Mouse (Mus musculus): Measurements from ENCODE around the gene Armh1.

Armh1 gene

DNA sequence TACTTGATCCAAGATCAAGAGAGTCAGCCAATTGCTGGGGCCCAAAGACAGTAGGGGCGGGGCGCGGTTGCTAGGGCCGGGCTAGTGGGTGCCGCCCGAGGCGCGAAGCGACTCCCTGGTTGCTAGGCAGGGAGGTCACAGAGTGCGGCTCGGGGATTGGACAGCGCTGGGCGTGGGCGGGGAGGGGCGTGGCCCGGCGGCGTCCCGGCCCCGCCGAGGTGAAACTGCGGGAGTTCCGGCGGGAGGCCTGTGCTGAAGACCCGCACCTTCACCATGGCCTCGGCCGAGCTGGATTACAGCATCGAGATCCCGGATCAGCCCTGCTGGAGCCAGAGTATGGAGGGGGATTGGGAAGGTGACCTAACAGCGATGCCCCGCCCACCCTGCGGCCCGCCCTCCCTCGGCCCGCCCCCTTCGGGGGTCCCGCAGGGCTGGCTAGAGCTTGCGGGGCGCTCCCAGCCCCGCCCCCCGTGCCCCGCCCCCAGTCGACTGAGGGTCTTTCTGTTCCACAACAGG lies at the start of gene Armh1, which contains the start of gene Tmem53:
Gene Armh1, minus strand, starts transcription at position 325 of the 516 bp plus-strand sequence.
Gene Tmem53, plus strand, starts transcription at position 151 of the 516 bp plus-strand sequence.
- DNase-seq (ENCODE audit: low spot score): peak; percentile 84

DNA sequence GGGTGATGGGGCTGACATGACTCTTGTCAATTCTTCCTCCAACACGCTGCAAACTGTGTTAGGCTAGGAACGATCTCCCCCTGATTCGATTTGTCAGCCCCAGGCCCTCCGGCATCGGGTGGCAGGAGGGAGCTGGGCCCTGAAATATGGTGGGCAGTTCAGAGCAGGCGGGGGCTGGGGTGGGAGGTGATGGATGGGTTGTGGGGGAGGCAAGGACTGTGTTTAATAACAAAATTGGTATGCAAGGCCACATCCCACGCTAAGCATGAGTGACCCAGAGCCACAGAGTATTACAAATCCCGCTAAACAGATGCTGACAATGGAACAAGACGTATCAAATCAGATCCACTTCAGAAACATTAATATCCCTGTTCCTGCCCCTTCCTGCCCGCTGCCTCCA lies 48.0 kb upstream of the Armh1 start:
- DNase-seq (ENCODE audit: low spot score): no peak

DNA sequence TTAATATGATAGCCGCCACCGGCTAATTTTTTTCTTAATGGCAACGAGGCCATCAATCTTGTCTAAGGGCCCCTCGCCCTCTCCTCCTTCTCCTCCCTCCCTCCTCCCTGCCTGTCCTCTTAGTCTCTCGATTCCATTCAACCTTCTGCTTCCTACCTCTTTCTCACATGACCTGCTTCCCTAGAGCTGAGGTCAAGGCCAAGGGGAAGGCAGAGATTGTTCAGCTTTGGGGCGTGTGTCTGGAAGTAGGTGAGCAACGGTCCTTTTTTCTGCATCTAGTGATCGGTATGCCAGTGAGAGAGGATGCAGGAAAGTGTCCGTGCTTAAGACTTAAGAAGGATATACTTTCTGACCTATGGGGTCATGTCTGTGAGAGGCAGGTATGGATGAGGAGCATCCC lies 45.9 kb upstream of the Armh1 start:
- no peak for DNase-seq (ENCODE audit: low spot score)

- no peak for DNase-seq (ENCODE audit: low spot score)
These were observed 45.1 kb upstream of the Armh1 start for GRCm38 (mm10) chr4:117296849-117297593.

DNA sequence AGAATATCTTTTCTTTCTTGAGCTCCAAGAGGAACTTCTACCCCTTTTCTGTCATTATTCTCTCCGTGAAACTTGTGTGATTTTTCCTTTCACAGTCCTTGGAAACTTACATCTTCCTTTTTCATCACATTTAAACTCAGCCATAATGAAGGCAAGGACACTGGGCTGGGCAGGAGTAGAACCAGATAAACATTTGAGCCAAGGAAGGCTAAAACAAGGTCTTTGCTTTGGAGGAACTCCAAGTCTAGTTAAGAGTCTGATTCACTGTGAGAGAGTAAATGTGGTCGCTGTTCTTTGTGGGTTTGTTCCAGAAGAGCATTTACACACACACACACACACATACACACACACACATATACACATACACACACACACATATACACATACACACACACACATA lies 39.8 kb upstream of the Armh1 start:
- no peak for DNase-seq (ENCODE audit: low spot score)

GRCm38 (mm10) chr4:117288927-117289801 lies 37.2 kb upstream of the Armh1 start:
- peak; percentile 50 for DNase-seq (ENCODE audit: low spot score)

DNA sequence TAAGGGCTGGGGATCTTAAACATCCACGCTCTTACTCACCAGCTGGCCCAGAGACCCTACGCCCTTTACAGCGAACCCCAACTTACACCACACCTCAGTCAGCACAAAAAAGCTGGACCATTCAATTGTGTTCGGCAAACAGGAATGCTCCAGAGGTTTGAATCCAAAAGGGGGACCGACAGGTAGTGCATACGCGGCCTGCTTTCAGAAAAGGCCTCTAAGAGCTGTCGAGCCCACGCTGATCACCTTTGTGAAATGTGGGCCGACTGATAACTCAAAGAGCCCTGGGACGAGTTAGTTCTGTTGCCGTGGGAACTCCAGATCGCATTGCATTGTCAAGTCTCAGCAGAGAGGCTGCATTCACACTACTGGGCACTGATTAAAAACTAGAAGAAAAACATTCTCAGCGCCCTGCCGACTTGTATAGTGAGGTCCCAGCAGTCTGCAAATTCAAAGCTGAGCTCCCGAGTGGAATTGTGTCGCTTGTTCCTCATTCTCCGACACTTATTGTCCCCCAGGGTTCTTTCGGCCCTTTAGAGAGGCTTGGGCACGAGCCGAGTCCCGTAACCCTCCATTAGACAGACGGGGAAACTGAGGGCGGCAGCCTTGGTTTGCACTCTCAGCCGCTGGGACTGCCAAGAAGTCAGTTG lies 36.5 kb upstream of the Armh1 start:
- DNase-seq (ENCODE audit: low spot score): no peak

GRCm38 (mm10) chr4:117284363-117284762 lies 32.4 kb upstream of the Armh1 start:
- no peak for DNase-seq (ENCODE audit: low spot score)

GRCm38 (mm10) chr4:117283271-117284191 lies 31.6 kb upstream of the Armh1 start:
- DNase-seq (ENCODE audit: low spot score): no peak

DNA sequence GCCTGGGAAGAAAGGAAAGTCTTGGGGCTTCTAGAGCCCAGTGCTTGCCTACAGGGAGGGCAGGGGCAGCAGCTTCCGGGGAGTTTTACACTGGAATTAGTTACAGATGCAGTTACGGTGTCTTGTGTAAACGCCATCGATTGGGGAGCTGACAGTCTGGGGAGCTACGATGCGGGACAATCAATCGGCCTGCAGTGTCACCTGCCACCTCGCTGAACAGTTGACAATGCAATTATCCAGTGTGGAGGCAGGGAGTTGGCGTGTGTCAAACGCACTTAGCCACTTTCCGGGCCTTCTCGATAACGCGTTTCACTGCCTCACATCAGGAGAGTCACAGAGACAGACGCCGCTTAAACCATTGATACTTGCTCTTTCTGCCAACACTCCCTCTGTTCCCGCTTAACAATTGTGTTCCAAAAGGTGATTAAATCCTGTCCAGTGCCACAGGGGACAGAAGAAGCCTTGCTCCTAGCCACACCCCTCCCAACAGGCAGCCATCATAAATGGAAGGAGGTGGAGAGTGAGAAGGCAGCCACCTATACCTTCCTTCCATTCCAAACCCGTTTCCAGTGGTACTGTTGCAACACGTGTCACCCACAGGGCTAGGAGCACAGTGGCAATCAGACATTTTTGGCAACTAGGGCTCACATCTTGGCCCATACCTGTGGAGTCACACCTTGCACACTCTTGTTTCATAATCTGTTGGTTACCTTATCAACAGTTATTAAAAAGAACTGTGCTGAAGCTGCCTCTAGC lies 29.3 kb upstream of the Armh1 start:
- no peak for DNase-seq (ENCODE audit: low spot score)

GRCm38 (mm10) chr4:117280397-117280930 lies 28.5 kb upstream of the Armh1 start:
- DNase-seq (ENCODE audit: low spot score): no peak

GRCm38 (mm10) chr4:117279253-117279642 lies 27.3 kb upstream of the Armh1 start:
- DNase-seq (ENCODE audit: low spot score): no peak

- no peak for DNase-seq (ENCODE audit: low spot score)
These were observed 26.7 kb upstream of the Armh1 start for GRCm38 (mm10) chr4:117278381-117279252.

GRCm38 (mm10) chr4:117277687-117278086 lies 25.8 kb upstream of the Armh1 start:
- no peak for DNase-seq (ENCODE audit: low spot score)

- no peak for DNase-seq (ENCODE audit: low spot score)
These were observed 25.1 kb upstream of the Armh1 start for GRCm38 (mm10) chr4:117277021-117277420.

DNA sequence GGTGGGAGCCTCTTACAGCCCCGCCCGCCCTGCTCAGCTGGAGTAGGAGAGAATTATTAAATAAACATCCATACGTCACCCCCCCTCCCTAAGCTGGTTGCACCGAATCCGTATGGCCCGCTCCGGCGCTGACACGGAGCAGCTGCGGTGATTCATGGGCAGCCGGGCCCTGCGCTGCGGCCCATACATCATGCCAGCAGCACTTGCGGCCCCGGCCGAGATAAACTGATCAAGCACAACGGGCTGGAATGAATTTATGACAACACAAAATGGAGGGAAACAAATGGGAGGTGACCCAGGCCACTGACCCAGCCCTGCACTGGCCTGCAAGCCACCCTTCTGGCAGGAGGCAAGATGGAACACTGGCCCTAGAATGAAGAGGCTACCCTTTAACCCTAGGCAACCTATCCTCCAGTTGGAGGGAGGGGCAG lies 24.4 kb upstream of the Armh1 start:
- DNase-seq (ENCODE audit: low spot score): no peak

DNA sequence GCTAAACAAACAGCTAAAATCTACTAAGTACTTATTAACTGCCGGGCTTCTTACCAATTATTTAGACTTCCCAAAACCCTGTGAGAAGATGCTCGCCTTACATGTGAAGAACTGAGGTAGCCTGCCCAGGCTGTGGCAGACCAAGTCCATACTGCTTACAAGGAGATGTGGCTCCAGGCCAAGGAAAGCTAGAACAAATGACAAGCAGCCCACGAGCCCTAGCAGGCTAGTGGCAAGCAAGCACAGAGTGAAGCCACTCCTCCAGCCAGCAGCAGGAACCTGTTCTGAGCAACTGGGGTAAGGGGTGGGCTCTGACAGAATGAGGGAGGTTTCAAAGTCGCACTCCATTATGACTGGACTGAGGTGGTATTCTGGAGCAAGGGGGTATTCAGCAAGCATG lies 22.8 kb upstream of the Armh1 start:
- no peak for DNase-seq (ENCODE audit: low spot score)

DNA sequence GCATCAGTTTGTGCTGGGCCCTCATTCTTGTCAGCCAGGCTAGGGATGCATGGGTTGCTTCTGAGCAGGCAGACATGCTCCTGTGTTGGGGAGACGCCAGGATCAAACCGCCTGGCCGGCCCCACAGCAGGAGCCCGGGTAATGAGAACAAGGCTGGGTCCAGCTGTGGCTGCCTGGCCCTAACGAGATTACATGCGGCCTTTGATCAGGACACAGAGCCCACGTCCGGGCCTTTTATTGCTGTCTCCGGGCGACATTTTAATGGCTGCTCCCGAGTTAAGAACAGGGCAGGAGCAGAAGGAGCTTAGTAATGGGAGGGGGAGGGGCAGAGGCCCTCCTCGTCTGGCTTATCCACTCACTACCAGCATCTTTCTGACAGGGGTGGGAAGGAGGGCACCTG lies 20.5 kb upstream of the Armh1 start:
- DNase-seq (ENCODE audit: low spot score): no peak

DNA sequence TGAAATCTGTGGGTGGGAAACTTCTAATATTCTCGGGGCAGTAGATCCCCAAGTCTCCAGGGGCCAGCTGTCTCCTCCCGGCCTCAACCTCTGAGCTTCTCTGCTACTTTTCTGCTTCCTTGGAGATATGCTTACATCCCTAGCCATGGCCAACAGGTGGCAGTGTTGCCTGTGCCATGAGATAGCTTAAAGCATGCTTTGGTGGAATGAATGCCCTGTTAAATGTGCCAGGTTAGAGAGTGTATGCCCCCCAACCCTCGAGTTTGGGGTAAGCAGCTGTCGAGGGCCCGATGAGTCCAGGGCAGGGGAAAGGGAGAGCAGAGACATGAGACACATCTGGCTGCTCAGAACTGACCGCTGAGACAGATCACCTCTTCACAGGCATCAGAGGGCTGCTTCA lies 18.4 kb upstream of the Armh1 start:
- DNase-seq (ENCODE audit: low spot score): peak; percentile 35
